In genomic region chr10:80387522-80387959, GRCm38 (mm10) we compare ENCODE assay signal across 8 mouse cellular contexts. TPM values are rescaled to one million over a fixed set of nuclear protein-coding genes. Genes with fewer than 3 reads are reported as not detected.
DNase-seq lines count a peak whose midpoint lies in the region; ATAC-seq and TF ChIP-seq lines count a peak whose summit lies in the region.

TSS of gene Mex3d (minus strand) at chr10:80387659.

- intact Hi-C loops in left cerebral cortex, adult 2 months (cut with DNase I) = no loop called here

- peak; percentile 94 for DNase-seq in Muller cell, postnatal 12 days (ENCODE audit: inconsistent ontology term)
- DNase-seq in cerebellum, postnatal 10 days = peak; percentile 97 to 98
- DNase-seq in gastrocnemius, adult 18-20 months (ENCODE audit: low spot score) = peak; percentile 78
- DNase-seq in left cerebral cortex, adult 2 months (ENCODE audit: extremely low spot score in 1 of 2, low spot score in 2 of 2) = peak; percentile 90
- DNase-seq in right cerebral cortex, adult 18-20 months = peak; percentile 85
- DNase-seq in urinary bladder, adult 2 months (ENCODE audit: low spot score) = peak; percentile 84

- H3K36me3 ChIP-seq in hindbrain, embryonic 15.5 days = peaks cover 23% of the 10 kb centered on the region
- H3K36me3 ChIP-seq in macrophage (ENCODE audit: inconsistent target) = peaks cover 8% of the 10 kb centered on the region; the same call in 1 of the 2 replicates

- whole genome bisulfite sequencing in hindbrain, embryonic 15.5 days = 0% methylated on average over 9 of the region's 61 CpGs
- WGBS in macrophage (ENCODE audit: missing documents) = 0% methylated on average over 4 of the region's 61 CpGs

- peaks cover 37% of the 10 kb centered on the region; the same call in 1 of the 2 replicates for H3K79me2 ChIP-seq in macrophage (ENCODE audit: inconsistent target)

- no peaks in the 10 kb centered on the region for H3K27me3 ChIP-seq in hindbrain, embryonic 15.5 days

- H3K4me2 ChIP-seq in hindbrain, embryonic 15.5 days = peak within 1 kb of the TSS; percentile 89

- H3K9me3 ChIP-seq in hindbrain, embryonic 15.5 days = no peaks in the 10 kb centered on the region

- peaks cover 40% of the 10 kb centered on the region for H3K4me1 ChIP-seq in hindbrain, embryonic 15.5 days (replicated peaks)

- peak within 1 kb of the TSS; percentile 98 for H3K9ac ChIP-seq in hindbrain, embryonic 15.5 days

- no peak for TF ChIP-seq CTCF in left cerebral cortex, adult 2 months (IDR thresholded peaks at IDR 0.05)

- peak within 1 kb of the TSS; percentile 94 for H3K4me3 ChIP-seq in hindbrain, embryonic 15.5 days
- H3K4me3 ChIP-seq in left cerebral cortex, adult 2 months = peak within 1 kb of the TSS; percentile 83
- peak within 1 kb of the TSS; percentile 41 for H3K4me3 ChIP-seq in macrophage (ENCODE audit: inconsistent target)

- ATAC-seq in hindbrain, embryonic 15.5 days (ENCODE audit: low FRiP score, low read depth) = peak; percentile 29

- H3K27ac ChIP-seq in hindbrain, embryonic 15.5 days (replicated peaks) = peak within 1 kb of the TSS; percentile 92
- H3K27ac ChIP-seq in left cerebral cortex, adult 2 months = peak within 1 kb of the TSS; percentile 89
- peak within 1 kb of the TSS; percentile 36; the same call in 1 of the 2 replicates for H3K27ac ChIP-seq in macrophage

RNA-seq across cellular contexts. Expression of gene Mex3d, which starts in this region (rescaled TPM):
- total RNA-seq in gastrocnemius, adult 18-20 months (2021) = 1 to 10 TPM; 4.0 to 4.6 TPM
- 18.9 and 19.2 TPM in 2 replicates for polyA plus RNA-seq in hindbrain, embryonic 15.5 days (2015; fragmentation: Nextera tagmentation; extraction: Ambion mirVana)
- total RNA-seq in left cerebral cortex, adult 2 months (2021) = 10 to 100 TPM; 19.2 to 20.6 TPM
- 1 to 10 TPM in 18 of 26 experiments, under 1 TPM in 8; 0.28 to 5.7 (median 1.7) TPM for total RNA-seq in macrophage (2018; cell fraction: chromatin; rRNA removed)
- total RNA-seq in macrophage (2018; cell fraction: cytosol; rRNA removed) = 10 to 100 TPM in 1 of 26 experiments, 1 to 10 TPM in 25; 3.0 to 10.2 (median 5.6) TPM
- total RNA-seq in macrophage (2018; cell fraction: nucleus; rRNA removed) = 1 to 10 TPM; 2.6 to 8.0 (median 4.8) TPM
- polyA plus RNA-seq in macrophage (2018) = 4.1 to 6.2 TPM (median 6.0 TPM) in 3 replicates
- polyA plus RNA-seq in urinary bladder, adult 2 months (2012; rRNA removed) = 11.2 and 11.5 TPM in 2 replicates

Comparison
In these comparisons a context has a peak if more than half of its experiments do, and no peak if none do; other contexts are left out.
1. Peak in every context shown above with its lines: DNase-seq, ATAC-seq, H3K4me3 ChIP-seq and H3K27ac ChIP-seq.
2. H3K27ac ChIP-seq: peak in every context shown above with its lines; median percentile 92 in hindbrain, embryonic 15.5 days; 89 in left cerebral cortex, adult 2 months; 36 in macrophage.
3. H3K4me3 ChIP-seq: peak in every context shown above with its lines; median percentile 94 in hindbrain, embryonic 15.5 days; 83 in left cerebral cortex, adult 2 months; 41 in macrophage.